Mouse (Mus musculus) kidney, postnatal 0 days (tissue): ENCODE results near the gene Sntb2. TPM values are rescaled to one million over a fixed set of nuclear protein-coding genes. Genes with fewer than 3 reads are reported as not detected.
"Not testable (repeated sequence)": the region's sequence is repeated elsewhere in the genome, so short reads cannot be mapped to it uniquely, and the experiment has no call there.

Source experiments
- ATAC-seq: fragments of 200-750 bp; cut with Nextera tagmentation; replicated peaks from 2 replicates; pipeline ENCODE4 v1.8.0; 2017; ENCODE audit warnings: low read depth, moderate number of reproducible peaks, moderate TSS enrichment, moderate library complexity; ENCODE audit not compliant: low FRiP score
- DNase-seq: peaks from one replicate; pipeline ENCODE4 v3.0.0-alpha.2; 2016; ENCODE audit warnings: low spot score
- H3K27ac ChIP-seq: fragments of 300-500 bp; sonication (generic); 2 replicates; pipeline ENCODE4 v1.5.1; 2014; ENCODE audit warnings: mild to moderate bottlenecking
- H3K27me3 ChIP-seq: fragments of 300-500 bp; sonication (generic); 2 replicates; pipeline ENCODE4 v1.6.1; 2014; ENCODE audit warnings: low read length, mixed read lengths; ENCODE audit not compliant: insufficient read depth
- H3K36me3 ChIP-seq: fragments of 300-500 bp; sonication (generic); 2 replicates; pipeline ENCODE4 v1.6.1; 2014; ENCODE audit warnings: low read length, mixed read lengths; ENCODE audit not compliant: insufficient read depth
- H3K4me1 ChIP-seq: fragments of 300-500 bp; sonication (generic); replicated peaks from 2 replicates; pipeline ENCODE4 v1.6.1; 2014; ENCODE audit warnings: antibody characterized with exemption, low read length, mixed read lengths; ENCODE audit not compliant: insufficient read depth
- H3K4me2 ChIP-seq: fragments of 300-500 bp; sonication (generic); 2 replicates; pipeline ENCODE4 v1.6.1; 2014; ENCODE audit warnings: mild to moderate bottlenecking, low read length, moderate library complexity, mixed read lengths
- H3K4me3 ChIP-seq: fragments of 300-500 bp; sonication (generic); replicated peaks from 2 replicates; pipeline ENCODE4 v1.5.1; 2014; ENCODE audit warnings: low read depth, low read length
- H3K9ac ChIP-seq: fragments of 300-500 bp; sonication (generic); 2 replicates; pipeline ENCODE4 v1.6.1; 2014; ENCODE audit warnings: low read depth, low read length
- H3K9me3 ChIP-seq: fragments of 300-500 bp; sonication (generic); replicated peaks from 2 replicates; pipeline ENCODE4 v1.6.1; 2016; ENCODE audit warnings: low read length, inconsistent platforms, mixed read lengths
- CTCF ChIP-seq: IDR thresholded peaks from 2 replicates; pipeline ENCODE4 v1.5.1; 2016; ENCODE audit warnings: antibody characterized with exemption, low read depth, mild to moderate bottlenecking, moderate library complexity
- WGBS: fragments of 180-500 bp; shearing (Covaris S2); extraction: QIAGEN DNeasy Blood & Tissue Kit; methylation state at CpG from one replicate; pipeline ENCODE4 v1.1.7; 2014; 5-methylcytosine and 5-hydroxymethylcytosine counted together
- polyA plus RNA-seq: library from polyadenylated mRNA; unstranded; fragments of >200 nt; fragmentation: Nextera tagmentation; extraction: Ambion mirVana; gene quantifications from 2 replicates; pipeline ENCODE4 v1.2.1, GENCODE M21; 2015

The Sntb2 gene
- polyA plus RNA-seq, 1 experiment from 2014 or later: 10.5 TPM

DNA sequence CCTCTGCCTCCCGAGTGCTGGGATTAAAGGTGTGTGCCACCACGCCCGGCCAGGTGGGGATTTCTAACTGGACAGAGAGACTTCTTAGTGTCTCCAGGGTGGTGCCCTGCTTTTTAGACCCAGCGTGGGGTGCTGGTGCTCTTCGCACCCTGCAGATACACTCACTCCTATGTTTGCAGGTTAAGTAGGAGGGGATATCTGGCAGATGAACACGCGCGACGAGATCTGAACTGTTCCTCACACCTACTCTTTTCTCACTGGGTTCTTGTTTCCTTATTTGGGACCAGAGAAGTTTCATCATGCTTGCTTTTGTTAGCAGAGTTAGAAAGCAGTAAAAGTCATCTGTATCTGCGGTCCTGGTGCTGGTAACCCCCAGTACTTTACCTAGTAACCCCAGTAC lies 21.9 kb upstream of the Sntb2 start:
- DNase-seq (no peak), ATAC-seq (no peak)
- H3K9ac ChIP-seq: no peak overlapping the region
- H3K9me3 ChIP-seq: no peaks in the 10 kb centered on the region
- 96% methylated on average over 10 of the region's 10 CpGs for WGBS
- H3K36me3 ChIP-seq: peaks cover 66% of the 10 kb centered on the region
- H3K4me2 ChIP-seq: no peak overlapping the region
- H3K27me3 ChIP-seq: no peaks in the 10 kb centered on the region
- H3K27ac ChIP-seq: no peak overlapping the region
- H3K4me1 ChIP-seq: no peaks in the 10 kb centered on the region
- no peak for TF ChIP-seq CTCF
- H3K4me3 ChIP-seq: no peak overlapping the region

DNA sequence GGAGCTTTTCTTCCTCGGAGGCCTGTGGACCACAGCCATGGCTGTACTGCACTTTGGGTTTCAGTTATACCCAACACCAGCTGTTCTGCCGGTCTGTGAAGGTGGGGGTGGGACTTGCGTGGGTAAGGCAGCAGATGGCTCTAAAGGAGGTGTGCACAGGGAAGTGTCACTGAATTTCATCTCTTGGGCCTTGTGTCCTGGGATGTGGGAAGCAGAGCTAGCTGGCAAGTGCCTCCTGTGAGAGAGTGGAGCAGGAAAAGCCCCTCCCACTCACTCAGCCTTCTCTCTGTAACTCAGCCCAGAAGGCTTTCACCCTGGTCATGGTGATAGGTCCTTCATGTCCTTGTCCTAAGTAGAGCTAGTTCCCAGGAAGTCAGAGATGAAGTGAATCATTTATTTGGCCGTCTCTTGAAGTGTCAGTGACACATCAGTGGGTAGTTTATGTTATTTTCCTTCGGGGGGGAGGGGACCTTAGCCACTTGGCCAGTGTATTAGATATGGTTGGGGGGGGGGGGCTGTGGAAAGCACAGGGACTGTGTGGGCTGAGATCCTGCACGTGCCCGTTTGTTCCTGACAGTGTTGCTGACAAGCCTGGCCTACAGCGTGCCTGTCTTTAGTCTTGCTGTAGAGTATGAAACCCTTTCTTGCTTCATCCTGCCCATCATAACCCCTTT lies 15.7 kb upstream of the Sntb2 start:
- ATAC-seq (no peak), DNase-seq (no peak)
- Histone ChIP-seq H3K36me3 (peaks cover 69% of the 10 kb centered on the region), H3K9ac (no peak overlapping the region), H3K4me3 (no peak overlapping the region), H3K4me2 (no peak overlapping the region), H3K4me1 (no peaks in the 10 kb centered on the region), H3K27ac (no peak overlapping the region), H3K9me3 (no peaks in the 10 kb centered on the region), H3K27me3 (no peaks in the 10 kb centered on the region)
- TF ChIP-seq CTCF: no peak
- WGBS: 88% methylated on average over 8 of the region's 8 CpGs

DNA sequence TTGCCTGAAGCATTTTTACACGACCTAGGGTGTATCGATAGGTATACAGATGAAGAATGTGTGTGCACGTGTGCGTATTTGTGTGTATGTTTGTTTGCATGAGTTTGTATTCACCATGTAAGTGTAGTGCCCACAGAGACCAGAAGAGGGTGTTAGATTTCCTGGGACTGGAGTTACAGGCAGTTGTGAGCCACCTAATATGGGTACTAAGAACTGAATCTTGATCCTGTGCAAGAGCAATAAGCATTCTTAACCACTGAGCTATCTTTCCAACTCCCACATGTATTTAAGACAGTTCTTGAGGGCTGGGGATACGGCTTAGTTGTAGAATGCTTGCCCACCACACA lies 15.2 kb upstream of the Sntb2 start:
- Histone ChIP-seq H3K9me3 (no peaks in the 10 kb centered on the region), H3K36me3 (peaks cover 64% of the 10 kb centered on the region), H3K27ac (no peak overlapping the region), H3K4me1 (no peaks in the 10 kb centered on the region), H3K4me3 (no peak overlapping the region), H3K4me2 (no peak overlapping the region), H3K9ac (no peak overlapping the region), H3K27me3 (no peaks in the 10 kb centered on the region)
- TF ChIP-seq CTCF: 0 out of 2 replicates have a peak, but pooled peaks have one; percentile 26
- DNase-seq: no peak
- ATAC-seq: no peak
- 97% methylated on average over 5 of the region's 5 CpGs for WGBS

DNA sequence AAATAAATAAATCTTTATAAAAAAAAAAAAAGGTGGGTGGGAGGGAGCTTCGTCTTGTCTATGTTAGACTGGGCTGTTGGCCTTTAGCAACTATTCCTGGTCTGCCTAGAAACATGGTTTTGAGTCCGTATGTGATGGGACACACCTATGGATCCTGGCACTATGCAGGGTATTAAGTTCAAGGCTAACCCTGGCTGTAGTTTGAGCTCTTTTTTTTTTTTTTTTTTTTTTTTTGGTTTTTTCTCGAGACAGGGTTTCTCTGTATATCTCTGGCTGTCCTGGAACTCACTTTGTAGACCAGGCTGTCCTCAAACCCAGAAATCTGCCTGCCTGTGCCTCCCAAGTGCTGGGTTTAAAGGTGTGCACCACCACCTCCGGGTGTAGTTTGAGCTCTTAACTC lies 11.5 kb upstream of the Sntb2 start:
- DNase-seq (no peak), ATAC-seq (no peak)
- H3K9ac ChIP-seq: no peak overlapping the region
- no peaks in the 10 kb centered on the region for H3K27me3 ChIP-seq
- peaks cover 34% of the 10 kb centered on the region for H3K36me3 ChIP-seq
- no peaks in the 10 kb centered on the region for H3K9me3 ChIP-seq
- no peaks in the 10 kb centered on the region for H3K4me1 ChIP-seq
- no peak overlapping the region for H3K4me3 ChIP-seq
- no peak overlapping the region for H3K27ac ChIP-seq
- no peak for TF ChIP-seq CTCF
- 86% methylated on average over 4 of the region's 4 CpGs for WGBS
- H3K4me2 ChIP-seq: no peak overlapping the region

DNA sequence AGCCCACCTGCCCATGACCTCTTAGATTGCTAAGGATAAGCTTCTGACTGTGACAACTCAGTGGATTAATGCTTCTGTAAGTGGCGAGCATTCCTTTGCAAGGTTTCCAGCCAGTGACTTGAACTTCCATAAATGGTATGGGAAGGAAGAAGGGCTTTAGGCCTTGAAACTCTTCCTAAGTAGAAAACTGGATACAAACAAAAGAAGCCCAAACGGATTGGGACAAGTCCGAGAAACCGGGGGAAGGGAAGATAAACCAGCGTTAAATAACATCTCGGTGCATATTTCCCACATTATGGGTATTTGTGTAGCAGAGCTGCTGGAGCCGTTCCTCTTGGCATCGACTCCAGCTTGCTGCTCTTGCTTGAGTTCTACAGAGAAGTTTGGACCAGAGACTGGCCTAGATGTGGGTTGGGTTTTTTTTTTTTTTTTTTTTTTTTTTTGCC lies 10.6 kb upstream of the Sntb2 start:
- no peak overlapping the region for H3K4me3 ChIP-seq
- WGBS: 70% methylated on average over 8 of the region's 8 CpGs
- H3K9me3 ChIP-seq: no peaks in the 10 kb centered on the region
- TF ChIP-seq CTCF: no peak
- H3K36me3 ChIP-seq: peaks cover 26% of the 10 kb centered on the region
- no peak overlapping the region for H3K27ac ChIP-seq
- ATAC-seq (no peak), DNase-seq (no peak)
- no peaks in the 10 kb centered on the region for H3K27me3 ChIP-seq
- H3K4me1 ChIP-seq: no peaks in the 10 kb centered on the region
- H3K4me2 ChIP-seq: no peak overlapping the region
- H3K9ac ChIP-seq: no peak overlapping the region

DNA sequence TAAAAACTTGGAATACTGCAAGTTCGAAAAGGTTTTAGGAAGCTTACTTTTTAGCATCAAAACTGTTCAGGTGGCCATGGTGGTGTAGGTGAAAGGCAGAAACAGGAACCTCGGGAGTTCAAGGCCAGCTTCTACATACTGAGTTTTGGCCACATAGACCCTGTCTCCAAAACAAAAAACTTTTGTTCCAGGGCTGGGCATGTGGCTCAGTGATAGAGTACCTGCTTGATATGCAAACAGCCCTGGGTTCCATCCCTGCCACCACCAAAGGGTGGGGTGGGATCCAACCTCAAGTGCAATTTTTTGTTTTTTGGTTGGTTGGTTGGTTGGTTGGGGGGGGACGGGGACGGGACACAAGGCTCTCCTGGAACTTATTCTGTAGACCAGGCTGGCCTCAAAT lies 10.1 kb upstream of the Sntb2 start:
- H3K36me3 ChIP-seq: peaks cover 21% of the 10 kb centered on the region
- TF ChIP-seq CTCF: no peak
- no peak overlapping the region for H3K4me3 ChIP-seq
- ATAC-seq (no peak), DNase-seq (no peak)
- no peaks in the 10 kb centered on the region for H3K9me3 ChIP-seq
- H3K27ac ChIP-seq: no peak overlapping the region
- H3K27me3 ChIP-seq: no peaks in the 10 kb centered on the region
- no peak overlapping the region for H3K9ac ChIP-seq
- H3K4me2 ChIP-seq: no peak overlapping the region
- 91% methylated on average over 4 of the region's 4 CpGs for WGBS
- no peaks in the 10 kb centered on the region for H3K4me1 ChIP-seq

DNA sequence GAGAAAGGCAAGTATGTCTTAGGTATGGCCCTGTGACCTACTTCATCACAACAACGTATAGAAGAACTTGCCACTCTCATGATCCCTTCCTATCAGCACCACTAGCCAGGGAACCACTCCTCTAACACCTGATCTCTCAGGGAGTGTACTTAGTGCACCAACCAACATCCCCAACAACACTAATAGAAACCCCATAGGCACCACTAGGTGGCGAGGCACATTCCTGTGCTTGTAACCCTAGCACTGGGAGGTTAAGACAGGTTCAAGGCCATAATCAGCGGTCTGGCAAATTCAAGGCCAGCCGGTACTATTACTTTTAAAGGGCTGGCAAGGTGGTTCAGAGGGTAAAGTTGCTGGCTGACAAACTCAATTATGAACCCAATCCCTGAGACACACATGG lies 8.3 kb upstream of the Sntb2 start:
- TF ChIP-seq CTCF: peak; percentile 73
- Histone ChIP-seq H3K36me3 (peaks cover 10% of the 10 kb centered on the region; the same call in 1 of the 2 replicates), H3K9me3 (no peaks in the 10 kb centered on the region), H3K9ac (no peak overlapping the region), H3K27me3 (no peaks in the 10 kb centered on the region), H3K27ac (no peak overlapping the region), H3K4me1 (peaks cover 1% of the 10 kb centered on the region; the same call in 1 of the 2 replicates), H3K4me2 (no peak overlapping the region), H3K4me3 (no peak overlapping the region)
- ATAC-seq: peak; percentile 49; the same call in 1 of the 2 replicates
- peak; percentile 58 for DNase-seq
- 47% methylated on average over 4 of the region's 4 CpGs for WGBS

DNA sequence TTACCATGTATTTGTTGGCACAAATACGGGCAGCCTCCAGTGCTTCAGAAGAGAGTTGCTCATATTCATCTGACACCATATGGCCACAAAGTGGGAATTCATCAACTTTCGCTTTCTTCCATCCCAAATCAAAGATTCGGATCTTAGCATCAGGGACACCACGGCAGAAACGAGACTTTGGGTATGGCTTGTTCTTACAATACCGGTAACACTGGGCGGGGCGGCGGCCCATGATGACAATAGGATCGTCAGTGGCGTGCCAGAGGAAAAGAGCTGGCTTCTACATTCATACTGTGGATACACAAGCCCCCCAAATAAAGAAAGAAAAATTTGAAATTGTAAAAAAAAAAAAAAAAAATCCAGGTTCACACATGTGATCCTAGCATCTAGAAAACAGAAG lies 7.4 kb upstream of the Sntb2 start:
- 96% methylated on average over 10 of the region's 11 CpGs for WGBS
- not testable (repeated sequence) for H3K4me2 ChIP-seq, ATAC-seq, H3K4me3 ChIP-seq, H3K9me3 ChIP-seq, H3K9ac ChIP-seq, H3K4me1 ChIP-seq, H3K36me3 ChIP-seq, H3K27me3 ChIP-seq, DNase-seq, H3K27ac ChIP-seq
